In the genomic region with DNA sequence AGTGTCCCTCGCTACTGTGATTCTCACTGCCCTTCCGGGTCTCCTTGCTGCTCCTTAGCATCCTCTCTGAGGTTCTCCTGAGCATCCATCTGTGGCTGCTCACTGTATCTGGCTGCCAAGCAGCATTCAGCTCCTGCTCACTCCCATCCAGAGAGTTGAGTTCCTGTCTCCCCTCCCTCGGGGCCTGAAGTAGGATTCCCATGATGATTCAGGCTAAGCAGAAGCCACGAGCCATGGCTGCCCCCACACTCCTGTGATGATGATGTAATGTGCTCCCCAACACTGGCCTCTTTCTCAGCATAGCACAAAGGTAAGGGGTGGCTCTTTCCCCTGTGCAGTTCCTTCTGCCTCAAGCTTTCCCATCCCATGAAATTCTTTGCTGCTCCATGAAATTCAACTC, we compare ENCODE assay signal across 22 mouse cellular contexts. TPM values are rescaled to one million over a fixed set of nuclear protein-coding genes. Genes with fewer than 3 reads are reported as not detected.
"Had no signal": no experiment of that assay in that cellular context is flagged by ENCODE, and none has a peak within 500 bp of the region (broad histone marks: within the 10 kb centered on the region; RNA-seq: fewer than 3 reads in every experiment).

No protein-coding gene starts in this region.

- DNase-seq: kidney, adult 11 months; kidney, adult 8-10 months; kidney, postnatal 10 days; kidney, postnatal 36 days; layer of hippocampus, adult 9-11 months; liver; lung, adult 18-20 months; lung, postnatal 10 days; lung, postnatal 36 days; right cerebral cortex, adult 18-20 months; right cerebral cortex, postnatal 14 days; right cerebral cortex, postnatal 4 days; thymus, adult 2 months; thymus, postnatal 14 days; thymus, postnatal 4 days had no signal

- ATAC-seq: liver, embryonic 12.5 days; midbrain, embryonic 13.5 days; midbrain, embryonic 16.5 days had no signal

RNA-seq across cellular contexts. Expression of gene Tshb, which starts 36.3 kb away (rescaled TPM):
- total RNA-seq: layer of hippocampus, postnatal 25 days; left cerebral cortex, adult 18-20 months; left cerebral cortex, postnatal 25 days; monocyte, adult 5-6 weeks had no signal
